Mouse (Mus musculus): Measurements from ENCODE around the gene Olfr878.

Olfr878 gene

GRCm38 (mm10) chr9:37917540-37917939, at the start of gene Olfr878:
Gene Olfr878 (plus strand): TSS chr9:37917840.
- DNase-seq (ENCODE audit: low read depth, low spot score): no peak

DNA sequence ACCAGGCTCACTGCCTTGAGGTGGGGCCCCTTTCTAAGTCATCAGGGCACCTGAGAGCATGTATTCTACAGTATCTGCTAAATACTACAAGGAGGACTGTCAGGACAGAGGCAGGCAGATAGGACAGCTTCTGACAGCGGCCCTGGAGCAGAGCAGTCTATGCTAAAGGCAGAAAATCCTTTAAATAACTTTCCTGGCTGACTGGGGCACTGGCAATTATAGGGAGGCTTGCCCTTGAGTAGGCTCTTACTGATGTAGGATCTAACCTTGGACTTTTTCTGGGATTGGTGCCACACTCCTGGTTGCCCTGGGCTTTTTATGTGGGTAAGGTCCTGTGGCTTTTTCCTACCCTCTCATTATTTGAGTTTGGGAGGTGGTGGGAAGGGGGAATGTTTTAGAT, 47.4 kb upstream of the Olfr878 start:
- no peak for DNase-seq (ENCODE audit: low read depth, low spot score)

GRCm38 (mm10) chr9:37871097-37871496, 46.5 kb upstream of the Olfr878 start:
- no peak for DNase-seq (ENCODE audit: low read depth, low spot score)

DNA sequence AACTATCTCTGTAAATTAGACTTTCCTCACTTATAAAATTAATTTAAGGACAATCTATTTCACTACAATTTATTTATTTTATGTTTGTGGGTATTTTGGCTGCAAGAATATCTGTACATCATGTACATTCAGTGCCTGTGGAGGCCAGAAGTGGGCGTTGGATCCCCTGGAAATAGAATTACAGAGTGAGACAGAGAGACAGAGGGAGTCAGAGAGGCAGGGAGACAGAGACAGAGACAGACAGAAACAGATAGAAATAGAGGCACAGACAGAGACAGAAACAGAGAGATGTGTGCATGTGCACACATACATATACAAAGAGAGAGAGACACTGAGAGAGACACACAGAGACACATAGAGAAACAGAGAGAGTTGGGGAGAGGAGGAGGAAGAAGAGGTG, 46.1 kb upstream of the Olfr878 start:
- DNase-seq (ENCODE audit: low read depth, low spot score): no peak

DNA sequence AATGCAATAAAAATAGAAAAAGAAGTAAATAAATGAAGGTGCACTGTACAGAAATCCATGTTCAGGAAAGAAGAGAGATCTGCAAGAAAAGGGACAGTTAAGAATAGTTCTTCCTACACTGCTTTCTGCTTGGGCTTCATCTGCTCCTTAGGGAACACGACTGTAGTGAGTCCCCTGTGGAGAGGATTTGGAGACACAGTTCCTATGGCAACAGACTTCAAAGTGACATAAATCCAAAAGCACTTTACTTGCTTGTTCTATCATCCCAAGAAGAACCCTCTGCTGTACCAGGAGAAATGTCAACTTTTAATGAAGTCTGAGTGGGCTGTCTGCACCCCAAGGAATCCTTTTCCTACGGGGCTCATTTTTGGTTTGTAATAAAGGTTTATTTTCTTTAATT, 26.7 kb upstream of the Olfr878 start:
- DNase-seq (ENCODE audit: low read depth, low spot score): no peak

GRCm38 (mm10) chr9:37896661-37897060, 21.0 kb upstream of the Olfr878 start, which contains the start of gene Olfr145:
Gene Olfr145 (plus strand): TSS chr9:37896724.
- no peak for DNase-seq (ENCODE audit: low read depth, low spot score)

GRCm38 (mm10) chr9:37905555-37905954, 12.1 kb upstream of the Olfr878 start:
- no peak for DNase-seq (ENCODE audit: low read depth, low spot score)

GRCm38 (mm10) chr9:37918018-37918417, 378 bp downstream of the Olfr878 start:
- no peak for DNase-seq (ENCODE audit: low read depth, low spot score)

DNA sequence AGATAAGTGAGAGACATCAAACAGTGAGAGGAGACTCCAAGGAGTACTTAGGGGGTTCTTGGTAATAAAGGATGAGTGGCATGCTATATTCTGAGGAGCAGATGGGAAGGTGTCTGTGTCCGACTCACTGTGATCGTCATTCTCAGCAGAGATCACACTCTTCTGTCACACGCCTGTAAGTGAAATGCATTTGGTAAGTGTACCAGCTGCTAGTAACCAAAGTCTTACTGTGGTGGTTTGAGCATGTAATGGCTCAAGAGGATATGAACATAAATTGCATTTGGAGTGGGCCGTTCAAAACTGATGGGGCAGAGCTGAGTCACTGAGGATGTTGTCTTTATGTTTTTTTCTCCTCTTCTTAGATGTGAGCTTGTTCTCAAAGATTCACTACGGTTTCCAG, 6.6 kb downstream of the Olfr878 start:
- no peak for DNase-seq (ENCODE audit: low read depth, low spot score)

GRCm38 (mm10) chr9:37925445-37925844, 7.8 kb downstream of the Olfr878 start:
- no peak for DNase-seq (ENCODE audit: low read depth, low spot score)

GRCm38 (mm10) chr9:37926019-37927013, 8.7 kb downstream of the Olfr878 start:
- DNase-seq (ENCODE audit: low read depth, low spot score): no peak

DNA sequence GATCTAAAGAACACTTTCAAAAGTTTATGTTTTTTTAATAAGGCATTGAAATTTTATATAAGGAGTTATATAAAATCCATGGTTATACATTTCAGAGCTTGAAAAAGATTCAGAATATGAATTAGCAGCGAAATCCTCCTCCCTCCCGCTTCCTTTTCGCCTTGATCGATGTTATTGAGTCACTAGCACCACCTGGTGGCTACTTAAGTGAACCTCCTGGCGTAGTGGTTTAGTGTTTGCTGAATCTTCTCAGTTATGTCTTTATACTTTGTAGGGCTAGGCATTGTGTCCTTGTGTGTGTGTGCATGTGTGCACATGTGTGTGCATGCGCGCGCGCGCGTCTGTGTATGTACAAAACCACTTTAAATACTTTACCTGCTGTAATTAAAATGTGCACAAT, 14.9 kb downstream of the Olfr878 start:
- peak; percentile 11 for DNase-seq (ENCODE audit: low read depth, low spot score)

DNA sequence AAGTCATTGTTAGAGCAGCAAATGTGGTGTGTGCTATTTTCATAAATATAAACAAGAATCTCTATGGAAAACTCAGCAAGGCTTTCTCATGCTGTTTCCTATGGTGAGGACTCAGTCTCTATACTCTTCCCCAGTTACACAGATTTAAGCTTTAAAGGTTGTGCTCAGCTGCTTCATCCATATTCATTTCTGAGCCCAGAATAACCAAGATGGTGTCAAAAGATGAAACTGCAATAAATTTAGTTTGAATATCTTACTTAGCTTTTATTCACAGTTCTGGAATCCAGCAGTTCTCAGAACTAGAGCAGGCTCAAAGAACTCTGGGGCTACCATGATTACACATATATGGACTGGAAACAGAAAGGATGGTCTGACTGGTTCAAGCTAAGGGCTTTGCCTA, 16.5 kb downstream of the Olfr878 start:
- no peak for DNase-seq (ENCODE audit: low read depth, low spot score)

DNA sequence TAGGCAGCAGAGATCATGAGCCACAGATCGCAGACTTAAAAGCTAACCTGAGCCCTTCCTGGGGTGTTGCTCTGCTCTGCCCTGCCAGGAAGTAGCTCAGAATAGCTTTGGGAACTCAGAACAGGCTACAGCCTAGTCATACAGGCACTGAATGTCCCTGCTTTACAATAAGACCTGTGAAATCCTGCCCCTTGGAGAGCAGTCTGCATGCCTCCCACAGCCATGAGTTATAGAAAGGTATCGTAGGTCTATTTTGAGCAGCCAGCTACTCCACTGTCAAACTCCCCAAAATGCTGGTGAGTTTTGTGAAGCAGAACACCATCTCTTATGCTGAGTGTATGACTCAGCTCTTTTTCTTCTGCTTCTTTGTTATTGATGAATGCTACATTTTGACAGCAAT, 23.5 kb downstream of the Olfr878 start:
- no peak for DNase-seq (ENCODE audit: low read depth, low spot score)

Data from CD4-positive helper T cell, adult 2 months (primary cell).